Mouse (Mus musculus) 3T3-L1 (cell line): ENCODE results near the gene Mmp7.

Experiments used
- DNase-seq: peaks from one replicate; pipeline ENCODE4 v3.0.0-alpha.2; 2015; ENCODE audit warnings: low read depth, low spot score

Gene Mmp7

GRCm38 (mm10) chr9:7691790-7692189, at the start of gene Mmp7:
Mmp7 (plus strand) TSS chr9:7692090.
- no peak for DNase-seq

- no peak for DNase-seq
These were observed 44.0 kb upstream of the Mmp7 start for GRCm38 (mm10) chr9:7647901-7648300.

GRCm38 (mm10) chr9:7650397-7651180, 41.3 kb upstream of the Mmp7 start:
- no peak for DNase-seq

GRCm38 (mm10) chr9:7652351-7653085, 39.4 kb upstream of the Mmp7 start:
- DNase-seq: no peak

GRCm38 (mm10) chr9:7657946-7658345, 33.9 kb upstream of the Mmp7 start:
- no peak for DNase-seq

- DNase-seq: no peak
These were observed 32.3 kb upstream of the Mmp7 start for GRCm38 (mm10) chr9:7659469-7660020.

GRCm38 (mm10) chr9:7661371-7661770, 30.5 kb upstream of the Mmp7 start:
- no peak for DNase-seq

- no peak for DNase-seq
These were observed 22.2 kb upstream of the Mmp7 start for GRCm38 (mm10) chr9:7669674-7670073.

- DNase-seq: peak; percentile 28
These were observed 18.9 kb upstream of the Mmp7 start for GRCm38 (mm10) chr9:7672985-7673384.

- peak; percentile 61 for DNase-seq
These were observed 13.6 kb upstream of the Mmp7 start for GRCm38 (mm10) chr9:7678154-7678837.

- no peak for DNase-seq
These were observed 9.7 kb upstream of the Mmp7 start for GRCm38 (mm10) chr9:7682081-7682618.

- no peak for DNase-seq
These were observed 5.9 kb upstream of the Mmp7 start for GRCm38 (mm10) chr9:7686024-7686423.

GRCm38 (mm10) chr9:7689799-7690198, 2.1 kb upstream of the Mmp7 start:
- no peak for DNase-seq

- no peak for DNase-seq
These were observed 2.1 kb downstream of the Mmp7 start for GRCm38 (mm10) chr9:7693961-7694360.

GRCm38 (mm10) chr9:7695646-7696045, 3.8 kb downstream of the Mmp7 start:
- no peak for DNase-seq

GRCm38 (mm10) chr9:7708698-7709097, 16.8 kb downstream of the Mmp7 start:
- no peak for DNase-seq

- DNase-seq: no peak
These were observed 19.3 kb downstream of the Mmp7 start for GRCm38 (mm10) chr9:7711196-7711595.

- DNase-seq: peak; percentile 74
These were observed 22.4 kb downstream of the Mmp7 start for GRCm38 (mm10) chr9:7714062-7714907.

- no peak for DNase-seq
These were observed 23.0 kb downstream of the Mmp7 start for GRCm38 (mm10) chr9:7714908-7715175.

GRCm38 (mm10) chr9:7721543-7721942, 29.7 kb downstream of the Mmp7 start:
- DNase-seq: no peak

GRCm38 (mm10) chr9:7728997-7729396, 37.1 kb downstream of the Mmp7 start:
- no peak for DNase-seq
